Mouse (Mus musculus): ENCODE measurements around the gene Gm28729. TPM values are rescaled to one million over a fixed set of nuclear protein-coding genes. Genes with fewer than 3 reads are reported as not detected.

Gm28729 gene
- polyA plus RNA-seq, 1 experiment: not detected

GRCm38 (mm10) chr9:96445351-96445750, 79.7 kb downstream of the Gm28729 start:
- 61% methylated on average over 4 of the region's 4 CpGs for WGBS
- no peak overlapping the region for H3K4me3 ChIP-seq (ENCODE audit: low read depth, low read length)
- H3K36me3 ChIP-seq (ENCODE audit: control insufficient read depth, insufficient read depth, low read length): no peaks in the 10 kb centered on the region
- TF ChIP-seq POLR2A (IDR thresholded peaks at IDR 0.05; ENCODE audit: low read depth, low read length) (no peak), CTCF (IDR thresholded peaks at IDR 0.05; ENCODE audit: extremely low read depth, insufficient read length, insufficient replicate concordance, low read depth, low read length) (no peak)
- 0 out of 2 replicates have a peak, but pooled peaks cover 4% of the 10 kb centered on the region for H3K4me1 ChIP-seq (ENCODE audit: control insufficient read depth, insufficient read depth, insufficient read length, low read length)
- H3K27me3 ChIP-seq (ENCODE audit: control insufficient read depth, insufficient read depth, low read length): no peaks in the 10 kb centered on the region
- H3K27ac ChIP-seq (ENCODE audit: insufficient read depth, low read depth, low read length): no peak overlapping the region

GRCm38 (mm10) chr9:96442081-96442480, 83.0 kb downstream of the Gm28729 start:
- Histone ChIP-seq H3K4me1 (ENCODE audit: control insufficient read depth, insufficient read depth, insufficient read length, low read length) (peaks cover 10% of the 10 kb centered on the region), H3K4me3 (ENCODE audit: low read depth, low read length) (no peak overlapping the region), H3K27ac (ENCODE audit: insufficient read depth, low read depth, low read length) (no peak overlapping the region), H3K27me3 (ENCODE audit: control insufficient read depth, insufficient read depth, low read length) (no peaks in the 10 kb centered on the region), H3K36me3 (ENCODE audit: control insufficient read depth, insufficient read depth, low read length) (no peaks in the 10 kb centered on the region)
- 21% methylated on average over 10 of the region's 10 CpGs for WGBS
- TF ChIP-seq CTCF (IDR thresholded peaks at IDR 0.05; ENCODE audit: extremely low read depth, insufficient read length, insufficient replicate concordance, low read depth, low read length): no peak
- no peak for TF ChIP-seq POLR2A (IDR thresholded peaks at IDR 0.05; ENCODE audit: low read depth, low read length)

- 2% methylated on average over 8 of the region's 8 CpGs for WGBS
- H3K4me3 ChIP-seq (ENCODE audit: low read depth, low read length): peak overlapping the region; percentile 65
- TF ChIP-seq CTCF (IDR thresholded peaks at IDR 0.05; ENCODE audit: extremely low read depth, insufficient read length, insufficient replicate concordance, low read depth, low read length): no peak
- H3K36me3 ChIP-seq (ENCODE audit: control insufficient read depth, insufficient read depth, low read length): no peaks in the 10 kb centered on the region
- H3K27me3 ChIP-seq (ENCODE audit: control insufficient read depth, insufficient read depth, low read length): no peaks in the 10 kb centered on the region
- peak overlapping the region; percentile 17; the same call in 1 of the 2 replicates for H3K27ac ChIP-seq (ENCODE audit: insufficient read depth, low read depth, low read length)
- H3K4me1 ChIP-seq (ENCODE audit: control insufficient read depth, insufficient read depth, insufficient read length, low read length): peaks cover 12% of the 10 kb centered on the region
Measured at GRCm38 (mm10) chr9:96438334-96438871, 86.7 kb downstream of the Gm28729 start.

- peak overlapping the region; percentile 17 for H3K27ac ChIP-seq (ENCODE audit: insufficient read depth, low read depth, low read length)
- H3K4me1 ChIP-seq (ENCODE audit: control insufficient read depth, insufficient read depth, insufficient read length, low read length): peaks cover 12% of the 10 kb centered on the region
- H3K27me3 ChIP-seq (ENCODE audit: control insufficient read depth, insufficient read depth, low read length): no peaks in the 10 kb centered on the region
- under 1% methylated on average over 25 of the region's 25 CpGs for WGBS
- TF ChIP-seq POLR2A (IDR thresholded peaks at IDR 0.05; ENCODE audit: low read depth, low read length): no peak
- no peak for TF ChIP-seq CTCF (IDR thresholded peaks at IDR 0.05; ENCODE audit: extremely low read depth, insufficient read length, insufficient replicate concordance, low read depth, low read length)
- H3K36me3 ChIP-seq (ENCODE audit: control insufficient read depth, insufficient read depth, low read length): no peaks in the 10 kb centered on the region
- peak overlapping the region; percentile 65 for H3K4me3 ChIP-seq (ENCODE audit: low read depth, low read length)
Measured at GRCm38 (mm10) chr9:96437805-96438333, 87.2 kb downstream of the Gm28729 start.

GRCm38 (mm10) chr9:96436901-96437804, 87.9 kb downstream of the Gm28729 start:
- WGBS: 49% methylated on average over 28 of the region's 28 CpGs
- H3K36me3 ChIP-seq (ENCODE audit: control insufficient read depth, insufficient read depth, low read length): no peaks in the 10 kb centered on the region
- peaks cover 12% of the 10 kb centered on the region for H3K4me1 ChIP-seq (ENCODE audit: control insufficient read depth, insufficient read depth, insufficient read length, low read length)
- no peaks in the 10 kb centered on the region for H3K27me3 ChIP-seq (ENCODE audit: control insufficient read depth, insufficient read depth, low read length)
- H3K27ac ChIP-seq (ENCODE audit: insufficient read depth, low read depth, low read length): peak overlapping the region; percentile 17; the same call in 1 of the 2 replicates
- peak overlapping the region; percentile 65 for H3K4me3 ChIP-seq (ENCODE audit: low read depth, low read length)
- TF ChIP-seq CTCF (IDR thresholded peaks at IDR 0.05; ENCODE audit: extremely low read depth, insufficient read length, insufficient replicate concordance, low read depth, low read length) (no peak), POLR2A (IDR thresholded peaks at IDR 0.05; ENCODE audit: low read depth, low read length) (no peak)

Other genes starting within 250 kb of the Gm28729 start
- 21.5 and 23.5 TPM in 2 replicates for gene Atp1b3, start 160.8 kb downstream of the Gm28729 start, polyA plus RNA-seq (2012; rRNA removed)
- 34.5 and 65.7 TPM in 2 replicates for gene Rnf7, start 46.6 kb downstream of the Gm28729 start, polyA plus RNA-seq (2012; rRNA removed)
- 0.98 and 2.6 TPM in 2 replicates for gene Rasa2, start 106.4 kb upstream of the Gm28729 start, polyA plus RNA-seq (2012; rRNA removed)
- gene Zbtb38, start 227.6 kb upstream of the Gm28729 start, polyA plus RNA-seq (2012; rRNA removed): 3.8 and 7.7 TPM in 2 replicates